Mouse (Mus musculus): ENCODE data around the gene Igll1. TPM values are rescaled to one million over a fixed set of nuclear protein-coding genes. Genes with fewer than 3 reads are reported as not detected.
"Not testable (repeated sequence)": the region's sequence is repeated elsewhere in the genome, so short reads cannot be mapped to it uniquely, and the experiment has no call there.

The Igll1 gene
- total RNA-seq (2021): not detected
- long read RNA-seq, experiment 1, partial matches to known transcripts: 1 of 2 reads
- long read RNA-seq, experiment 1, other reads (novel, unspliced or antisense): 0 of 2 reads
- long read RNA-seq, experiment 2: 0 reads

DNA sequence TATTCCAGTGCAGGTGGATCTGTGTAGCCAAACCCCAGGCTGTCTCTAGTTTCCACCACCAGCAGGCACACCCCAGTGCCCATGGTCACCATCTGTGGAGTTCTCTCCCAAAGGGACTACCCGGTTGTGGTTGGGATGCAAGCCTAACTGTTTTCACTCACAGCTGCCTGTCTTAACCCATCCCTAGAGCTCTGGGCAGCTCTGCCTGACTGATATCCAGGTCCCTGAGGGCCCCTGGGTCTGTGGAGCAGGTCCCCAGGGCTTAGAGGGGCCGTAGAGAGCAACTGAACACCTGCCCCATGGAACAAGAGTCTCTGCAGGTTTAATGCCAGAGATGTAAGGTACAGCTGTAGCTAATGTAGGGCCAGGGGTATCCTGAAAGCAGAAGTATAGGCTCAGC lies at the start of gene Igll1:
Igll1 (minus strand) TSS at position 8 of the 400 bp plus-strand sequence.
- DNase-seq (ENCODE audit: low spot score in 2 of 2): no peak

GRCm38 (mm10) chr16:16913440-16913839 lies 49.7 kb upstream of the Igll1 start:
- no peak for DNase-seq (ENCODE audit: low spot score in 2 of 2)

GRCm38 (mm10) chr16:16911641-16912597 lies 48.1 kb upstream of the Igll1 start:
- DNase-seq (ENCODE audit: low spot score in 2 of 2): peak; percentile 24 to 67

- no peak for DNase-seq (ENCODE audit: low spot score in 2 of 2)
These were observed 44.0 kb upstream of the Igll1 start for GRCm38 (mm10) chr16:16907799-16908198.

DNA sequence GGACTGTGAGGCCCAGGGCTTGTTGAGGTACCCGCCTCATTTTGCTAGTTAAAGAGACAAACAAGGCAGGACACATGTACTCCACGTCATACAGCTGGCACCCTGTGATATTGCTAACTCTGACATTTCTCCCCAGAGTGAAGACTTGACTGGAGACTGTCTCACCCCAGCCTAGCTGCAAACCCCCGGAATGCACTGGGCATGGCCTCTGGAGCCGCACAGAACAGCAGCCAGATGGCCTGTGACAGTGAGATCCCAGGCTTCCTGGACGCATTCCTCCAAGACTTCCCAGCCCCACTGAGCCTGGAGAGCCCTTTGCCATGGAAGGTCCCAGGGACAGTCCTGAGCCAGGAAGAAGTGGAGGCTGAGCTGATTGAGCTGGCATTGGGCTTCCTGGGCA lies 39.4 kb upstream of the Igll1 start:
- DNase-seq (ENCODE audit: low spot score in 2 of 2): no peak

DNA sequence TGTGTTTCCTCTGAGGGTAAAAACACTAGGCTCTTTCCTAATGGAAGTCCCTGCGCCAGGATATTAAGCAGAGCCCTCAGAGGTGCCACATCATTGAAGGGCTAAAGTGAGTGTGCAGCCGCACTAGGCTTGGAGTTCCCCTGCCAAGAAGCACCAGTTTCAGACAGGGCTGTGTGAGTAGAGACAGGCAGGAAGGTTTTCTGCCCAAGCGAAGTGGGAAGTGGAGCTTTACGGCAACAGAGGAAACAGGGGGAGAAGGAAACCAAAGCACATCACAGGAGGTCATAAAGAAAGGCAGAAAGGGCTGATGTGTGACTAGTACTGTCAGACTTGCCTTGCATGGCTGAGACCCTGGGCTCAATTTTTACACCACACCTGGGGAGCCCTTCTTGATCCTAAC lies 38.5 kb upstream of the Igll1 start:
- DNase-seq (ENCODE audit: low spot score in 2 of 2): no peak

DNA sequence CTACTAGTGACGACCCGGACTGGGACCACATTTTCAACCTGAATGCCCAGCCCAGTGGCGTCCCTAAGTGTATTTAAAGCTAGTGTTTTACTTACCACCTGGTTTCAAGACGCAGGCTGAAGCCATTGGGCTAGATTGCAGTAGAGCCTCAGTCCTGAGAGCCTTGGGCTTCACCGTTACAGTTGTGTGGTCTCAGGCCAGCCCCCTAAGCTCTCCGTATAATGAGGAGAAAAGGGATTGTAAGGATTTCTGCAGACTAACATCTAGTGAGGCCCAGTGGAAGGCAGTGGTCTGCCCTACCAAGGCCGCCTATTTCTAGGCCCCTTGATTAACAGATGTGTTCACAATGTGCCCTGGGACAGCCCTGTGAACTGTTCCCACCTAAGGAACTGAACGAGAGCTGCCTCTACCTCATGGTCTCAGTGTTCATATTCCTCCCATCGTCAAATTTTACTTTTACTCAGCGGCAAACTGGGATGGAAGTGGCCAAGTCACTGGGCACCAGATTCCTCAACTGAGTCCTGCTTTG lies 33.3 kb upstream of the Igll1 start:
- no peak for DNase-seq (ENCODE audit: low spot score in 2 of 2)

GRCm38 (mm10) chr16:16896382-16897055 lies 32.7 kb upstream of the Igll1 start, which contains the start of gene Ppm1f:
Gene Ppm1f (plus strand): TSS chr16:16896469.
- DNase-seq (ENCODE audit: low spot score in 2 of 2): peak; percentile 93

- no peak for DNase-seq (ENCODE audit: low spot score in 2 of 2)
These were observed 32.2 kb upstream of the Igll1 start for GRCm38 (mm10) chr16:16896015-16896381.

DNA sequence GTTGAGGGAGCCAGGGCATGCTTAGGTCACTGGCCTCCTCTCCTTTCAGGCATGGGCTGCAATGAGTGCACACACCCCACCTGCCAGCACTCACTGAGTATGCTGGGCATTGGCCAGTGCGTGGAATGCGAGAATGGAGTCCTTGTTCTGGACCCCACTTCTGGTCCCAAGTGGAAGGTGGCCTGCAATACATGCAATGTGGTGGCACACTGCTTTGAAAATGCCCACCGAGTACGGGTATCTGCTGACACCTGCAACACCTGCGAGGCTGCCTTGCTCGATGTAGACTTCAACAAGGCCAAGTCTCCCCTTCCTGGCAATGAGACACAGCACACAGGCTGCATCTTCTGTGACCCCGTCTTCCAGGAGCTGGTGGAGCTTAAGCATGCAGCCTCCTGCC lies 28.6 kb upstream of the Igll1 start:
- no peak for DNase-seq (ENCODE audit: low spot score in 2 of 2)

DNA sequence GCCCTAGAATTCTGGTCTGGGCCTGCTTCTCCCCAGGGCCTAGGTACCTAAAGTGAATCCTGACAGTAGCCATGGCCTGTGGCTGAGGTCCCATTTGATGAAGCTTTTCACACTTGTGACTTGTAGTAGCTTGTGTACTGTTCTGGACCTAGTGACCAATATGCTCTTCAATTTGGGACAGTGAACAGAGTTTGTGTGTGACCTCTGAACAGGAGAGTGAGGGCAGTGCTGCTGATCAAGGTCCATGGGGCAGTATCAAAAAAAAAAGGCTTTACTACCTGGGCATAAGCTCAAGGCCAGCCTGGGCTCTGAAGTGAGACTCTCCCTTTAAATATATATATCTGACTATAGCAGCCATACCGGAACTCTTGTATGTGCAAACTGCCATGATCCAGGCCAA lies 24.6 kb upstream of the Igll1 start:
- DNase-seq (ENCODE audit: low spot score in 2 of 2): no peak

GRCm38 (mm10) chr16:16879025-16879424 lies 15.2 kb upstream of the Igll1 start:
- DNase-seq (ENCODE audit: low spot score in 2 of 2): no peak

GRCm38 (mm10) chr16:16870617-16871331 lies 7.0 kb upstream of the Igll1 start, which contains the start of the genes Top3b and Vpreb1:
Gene Top3b (plus strand): TSS chr16:16870736.
Gene Vpreb1 (minus strand): TSS chr16:16870843.
- peak; percentile 60 to 79 for DNase-seq (ENCODE audit: low spot score in 2 of 2)

DNA sequence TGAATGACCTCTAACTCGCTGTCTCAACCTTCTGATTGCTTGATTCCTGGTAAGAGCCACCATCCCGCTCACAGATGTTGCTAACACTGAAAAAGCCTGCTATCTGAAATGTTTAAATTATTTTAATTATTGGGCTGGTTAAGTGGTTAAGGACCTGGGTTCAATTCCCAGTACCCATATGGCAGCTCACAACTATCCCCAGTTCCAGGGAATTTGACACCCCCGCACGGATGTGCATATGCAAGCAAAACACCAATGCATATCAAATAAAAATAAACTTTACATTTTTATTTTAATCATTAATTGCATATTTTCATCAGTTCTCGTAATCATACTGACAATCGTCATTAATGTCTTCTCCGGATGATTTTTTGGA lies 6.4 kb upstream of the Igll1 start:
- no peak for DNase-seq (ENCODE audit: low spot score in 2 of 2)

GRCm38 (mm10) chr16:16865696-16866561 lies 2.1 kb upstream of the Igll1 start:
- DNase-seq (ENCODE audit: low spot score in 2 of 2): no peak

GRCm38 (mm10) chr16:16865217-16865616 lies 1.4 kb upstream of the Igll1 start:
- no peak for DNase-seq (ENCODE audit: low spot score in 2 of 2)

DNA sequence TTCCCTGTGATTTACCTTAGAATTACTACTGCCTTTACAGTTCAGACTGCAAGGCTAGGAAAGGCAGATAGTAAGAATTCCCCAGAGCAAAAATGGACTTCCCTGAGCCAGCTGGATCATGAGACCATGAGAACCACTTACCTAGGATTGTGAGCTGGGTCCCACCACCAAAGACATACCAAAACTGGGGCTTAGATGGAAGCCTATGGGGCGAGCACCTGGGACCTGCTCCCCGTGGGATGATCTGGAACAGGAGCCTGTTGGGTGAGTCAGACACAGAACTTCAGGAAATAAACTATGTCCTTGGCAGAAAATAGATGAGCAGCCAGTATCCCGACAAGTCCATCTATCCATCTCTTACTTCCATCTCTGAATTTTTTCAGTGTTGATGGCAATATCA lies 1.5 kb downstream of the Igll1 start:
- no peak for DNase-seq (ENCODE audit: low spot score in 2 of 2)

- DNase-seq (ENCODE audit: low spot score in 2 of 2): no peak
These were observed 6.9 kb downstream of the Igll1 start for GRCm38 (mm10) chr16:16856731-16857476.

GRCm38 (mm10) chr16:16856054-16856453 lies 7.7 kb downstream of the Igll1 start:
- DNase-seq (ENCODE audit: low spot score in 2 of 2): not testable (repeated sequence)

Data from adrenal gland, postnatal 4 days (tissue).